Mouse (Mus musculus) hindbrain, embryonic 15.5 days (tissue): ENCODE data around the gene Gnai3. TPM values are rescaled to one million over a fixed set of nuclear protein-coding genes. Genes with fewer than 3 reads are reported as not detected.

Experiments used
- ATAC-seq: fragments of 200-750 bp; cut with Nextera tagmentation; 2 replicates; pipeline ENCODE4 v1.8.0; 2017; ENCODE audit warnings: low read depth, moderate number of reproducible peaks, moderate TSS enrichment; ENCODE audit not compliant: low FRiP score
- H3K27ac ChIP-seq: fragments of 300-500 bp; sonication (generic); replicated peaks from 2 replicates; pipeline ENCODE4 v1.5.1; 2015; ENCODE audit warnings: mild to moderate bottlenecking, inconsistent platforms
- H3K27me3 ChIP-seq: fragments of 300-500 bp; sonication (generic); 2 replicates; pipeline ENCODE4 v1.6.1; 2015; ENCODE audit warnings: control low read depth, inconsistent platforms
- H3K36me3 ChIP-seq: fragments of 300-500 bp; sonication (generic); 2 replicates; pipeline ENCODE4 v1.6.1; 2015; ENCODE audit warnings: control low read depth, inconsistent platforms
- H3K4me1 ChIP-seq: fragments of 300-500 bp; sonication (generic); replicated peaks from 2 replicates; pipeline ENCODE4 v1.6.1; 2015; ENCODE audit warnings: control low read depth, inconsistent platforms
- H3K4me2 ChIP-seq: fragments of 300-500 bp; sonication (generic); 2 replicates; pipeline ENCODE4 v1.6.1; 2015; ENCODE audit warnings: moderate library complexity, mild to moderate bottlenecking, inconsistent platforms
- H3K4me3 ChIP-seq: fragments of 300-500 bp; sonication (generic); 2 replicates; pipeline ENCODE4 v1.5.1; 2015; ENCODE audit warnings: mild to moderate bottlenecking, inconsistent platforms
- H3K9ac ChIP-seq: fragments of 300-500 bp; sonication (generic); 2 replicates; pipeline ENCODE4 v1.6.1; 2015; ENCODE audit warnings: inconsistent platforms
- H3K9me3 ChIP-seq: fragments of 300-500 bp; sonication (generic); 2 replicates; pipeline ENCODE4 v1.6.1; 2016; ENCODE audit warnings: control low read depth, inconsistent platforms
- WGBS: fragments of 180-500 bp; shearing (Covaris S2); methylation state at CpG from one replicate; pipeline ENCODE4 v1.1.7; 2015; 5-methylcytosine and 5-hydroxymethylcytosine counted together
- polyA plus RNA-seq: library from polyadenylated mRNA; unstranded; fragments of >200 nt; fragmentation: Nextera tagmentation; extraction: Ambion mirVana; gene quantifications from 2 replicates; pipeline ENCODE4 v1.2.1, GENCODE M21; 2015

The Gnai3 gene
- polyA plus RNA-seq, 1 experiment from 2014 or later, result 122 TPM

GRCm38 (mm10) chr3:108097656-108098055 lies 48.3 kb downstream of the Gnai3 start:
- no peaks in the 10 kb centered on the region for H3K27me3 ChIP-seq
- no peak for ATAC-seq
- no peak overlapping the region for H3K9ac ChIP-seq
- H3K9me3 ChIP-seq, result no peaks in the 10 kb centered on the region
- H3K36me3 ChIP-seq, result no peaks in the 10 kb centered on the region
- 90% methylated on average over 8 of the region's 8 CpGs for WGBS
- H3K4me2 ChIP-seq, result no peak overlapping the region
- no peaks in the 10 kb centered on the region for H3K4me1 ChIP-seq
- no peak overlapping the region for H3K4me3 ChIP-seq
- H3K27ac ChIP-seq, result no peak overlapping the region

GRCm38 (mm10) chr3:108096726-108097125 lies 49.2 kb downstream of the Gnai3 start:
- no peaks in the 10 kb centered on the region for H3K36me3 ChIP-seq
- 91% methylated on average over 10 of the region's 10 CpGs for WGBS
- H3K9me3 ChIP-seq, result no peaks in the 10 kb centered on the region
- H3K9ac ChIP-seq, result no peak overlapping the region
- H3K4me3 ChIP-seq, result no peak overlapping the region
- H3K27ac ChIP-seq, result no peak overlapping the region
- no peaks in the 10 kb centered on the region for H3K27me3 ChIP-seq
- no peak for ATAC-seq
- H3K4me2 ChIP-seq, result no peak overlapping the region
- H3K4me1 ChIP-seq, result no peaks in the 10 kb centered on the region

GRCm38 (mm10) chr3:108096226-108096625 lies 49.7 kb downstream of the Gnai3 start:
- H3K4me2 ChIP-seq, result no peak overlapping the region
- whole genome bisulfite sequencing, result 71% methylated on average over 8 of the region's 8 CpGs
- no peaks in the 10 kb centered on the region for H3K9me3 ChIP-seq
- ATAC-seq, result no peak
- no peak overlapping the region for H3K27ac ChIP-seq
- no peak overlapping the region for H3K9ac ChIP-seq
- no peak overlapping the region for H3K4me3 ChIP-seq
- H3K36me3 ChIP-seq, result no peaks in the 10 kb centered on the region
- no peaks in the 10 kb centered on the region for H3K27me3 ChIP-seq
- no peaks in the 10 kb centered on the region for H3K4me1 ChIP-seq

- no peak overlapping the region for H3K4me2 ChIP-seq
Observed at GRCm38 (mm10) chr3:108094976-108095760, 50.8 kb downstream of the Gnai3 start.

GRCm38 (mm10) chr3:108094146-108094545 lies 51.8 kb downstream of the Gnai3 start:
- Histone ChIP-seq H3K9ac (no peak overlapping the region), H3K27ac (no peak overlapping the region), H3K36me3 (no peaks in the 10 kb centered on the region), H3K9me3 (no peaks in the 10 kb centered on the region), H3K4me2 (no peak overlapping the region), H3K4me1 (no peaks in the 10 kb centered on the region), H3K27me3 (no peaks in the 10 kb centered on the region), H3K4me3 (no peak overlapping the region)
- WGBS, result 91% methylated on average over 1 of the region's 1 CpGs
- ATAC-seq, result no peak

More at GRCm38 (mm10) chr3:108094976-108095760, 50.8 kb downstream of the Gnai3 start:
- Histone ChIP-seq H3K9me3 (no peaks in the 10 kb centered on the region), H3K4me3 (no peak overlapping the region), H3K9ac (no peak overlapping the region), H3K4me1 (no peaks in the 10 kb centered on the region), H3K27ac (no peak overlapping the region), H3K27me3 (no peaks in the 10 kb centered on the region), H3K36me3 (no peaks in the 10 kb centered on the region)
- WGBS, result 94% methylated on average over 12 of the region's 12 CpGs
- ATAC-seq, result no peak

- Histone ChIP-seq H3K9me3 (no peaks in the 10 kb centered on the region), H3K4me1 (no peaks in the 10 kb centered on the region), H3K36me3 (no peaks in the 10 kb centered on the region), H3K27ac (no peak overlapping the region), H3K4me2 (no peak overlapping the region), H3K27me3 (no peaks in the 10 kb centered on the region), H3K9ac (no peak overlapping the region), H3K4me3 (no peak overlapping the region)
- no peak for ATAC-seq
- 60% methylated on average over 6 of the region's 6 CpGs for WGBS
Observed at GRCm38 (mm10) chr3:108093306-108093705, 52.6 kb downstream of the Gnai3 start.

- no peak within 1 kb of the TSS for H3K4me3 ChIP-seq
- H3K4me1 ChIP-seq, result no peaks in the 10 kb centered on the region
- no peak within 1 kb of the TSS for H3K9ac ChIP-seq
- H3K4me2 ChIP-seq, result no peak within 1 kb of the TSS
- no peaks in the 10 kb centered on the region for H3K27me3 ChIP-seq
- no peak for ATAC-seq
- no peaks in the 10 kb centered on the region for H3K36me3 ChIP-seq
- WGBS, result 87% methylated on average over 15 of the region's 15 CpGs
- H3K9me3 ChIP-seq, result no peaks in the 10 kb centered on the region
- H3K27ac ChIP-seq, result no peak within 1 kb of the TSS
Observed at GRCm38 (mm10) chr3:108092536-108093115, 53.3 kb downstream of the Gnai3 start, which contains the start of gene Gnat2. TSS of gene Gnat2 (plus strand) at chr3:108092789.

- Histone ChIP-seq H3K9ac (no peak overlapping the region), H3K4me3 (no peak overlapping the region), H3K9me3 (no peaks in the 10 kb centered on the region), H3K4me2 (no peak overlapping the region), H3K4me1 (no peaks in the 10 kb centered on the region), H3K27me3 (no peaks in the 10 kb centered on the region), H3K36me3 (no peaks in the 10 kb centered on the region), H3K27ac (no peak overlapping the region)
- WGBS, result 84% methylated on average over 6 of the region's 6 CpGs
- ATAC-seq, result no peak
Observed at GRCm38 (mm10) chr3:108092030-108092429, 53.9 kb downstream of the Gnai3 start.

- Histone ChIP-seq H3K9ac (no peak overlapping the region), H3K36me3 (no peaks in the 10 kb centered on the region), H3K4me2 (no peak overlapping the region), H3K27me3 (no peaks in the 10 kb centered on the region), H3K9me3 (no peaks in the 10 kb centered on the region), H3K27ac (no peak overlapping the region), H3K4me1 (peaks cover 13% of the 10 kb centered on the region), H3K4me3 (no peak overlapping the region)
- no peak for ATAC-seq
- 83% methylated on average over 2 of the region's 2 CpGs for WGBS
Observed at GRCm38 (mm10) chr3:108090561-108090960, 55.4 kb downstream of the Gnai3 start.

GRCm38 (mm10) chr3:108089916-108090315 lies 56.0 kb downstream of the Gnai3 start:
- Histone ChIP-seq H3K9me3 (no peaks in the 10 kb centered on the region), H3K27ac (no peak overlapping the region), H3K36me3 (no peaks in the 10 kb centered on the region), H3K4me3 (no peak overlapping the region), H3K27me3 (no peaks in the 10 kb centered on the region), H3K4me2 (no peak overlapping the region), H3K4me1 (peaks cover 18% of the 10 kb centered on the region), H3K9ac (no peak overlapping the region)
- WGBS, result 36% methylated on average over 2 of the region's 2 CpGs
- no peak for ATAC-seq

GRCm38 (mm10) chr3:108088842-108089380 lies 57.0 kb downstream of the Gnai3 start:
- peaks cover 28% of the 10 kb centered on the region for H3K4me1 ChIP-seq
- H3K9me3 ChIP-seq, result no peaks in the 10 kb centered on the region
- no peak overlapping the region for H3K4me3 ChIP-seq
- H3K36me3 ChIP-seq, result no peaks in the 10 kb centered on the region
- H3K9ac ChIP-seq, result no peak overlapping the region
- no peak overlapping the region for H3K4me2 ChIP-seq
- no peaks in the 10 kb centered on the region for H3K27me3 ChIP-seq
- no peak for ATAC-seq
- WGBS, result 32% methylated on average over 5 of the region's 5 CpGs
- no peak overlapping the region for H3K27ac ChIP-seq

- Histone ChIP-seq H3K4me2 (no peak overlapping the region), H3K27ac (no peak overlapping the region), H3K9ac (no peak overlapping the region), H3K4me3 (no peak overlapping the region), H3K9me3 (no peaks in the 10 kb centered on the region), H3K4me1 (peaks cover 43% of the 10 kb centered on the region), H3K36me3 (no peaks in the 10 kb centered on the region), H3K27me3 (no peaks in the 10 kb centered on the region)
- WGBS, result 73% methylated on average over 3 of the region's 3 CpGs
- no peak for ATAC-seq
Observed at GRCm38 (mm10) chr3:108087329-108087728, 58.6 kb downstream of the Gnai3 start.
